Mouse (Mus musculus) thymus, postnatal 0 days (tissue): ENCODE results near the gene Echdc3. TPM values are rescaled to one million over a fixed set of nuclear protein-coding genes. Genes with fewer than 3 reads are reported as not detected.

Experiments used
- DNase-seq: peaks from one replicate; pipeline ENCODE4 v3.0.0-alpha.2; 2015; ENCODE audit warnings: low spot score
- polyA plus RNA-seq: library from polyadenylated mRNA; unstranded; fragments of >200 nt; fragmentation: Nextera tagmentation; extraction: Ambion mirVana; gene quantifications from 2 replicates; pipeline ENCODE4 v1.2.1, GENCODE M21; 2015

The Echdc3 gene
- polyA plus RNA-seq, 1 experiment from 2014 or later, result 2.2 TPM

- no peak for DNase-seq
These were observed 13.7 kb upstream of the Echdc3 start for GRCm38 (mm10) chr2:6226361-6227058.

GRCm38 (mm10) chr2:6220141-6220805, 7.4 kb upstream of the Echdc3 start:
- DNase-seq, result peak; percentile 78

- no peak for DNase-seq
These were observed 508 bp downstream of the Echdc3 start for GRCm38 (mm10) chr2:6212327-6212723.

- DNase-seq, result no peak
These were observed 2.0 kb downstream of the Echdc3 start for GRCm38 (mm10) chr2:6210840-6211239.

GRCm38 (mm10) chr2:6209746-6210145, 3.1 kb downstream of the Echdc3 start:
- DNase-seq, result no peak

GRCm38 (mm10) chr2:6209116-6209515, 3.7 kb downstream of the Echdc3 start:
- DNase-seq, result no peak

GRCm38 (mm10) chr2:6207736-6208135, 5.1 kb downstream of the Echdc3 start:
- DNase-seq, result no peak

- DNase-seq, result no peak
These were observed 16.4 kb downstream of the Echdc3 start for GRCm38 (mm10) chr2:6196363-6196973.

- no peak for DNase-seq
These were observed 17.2 kb downstream of the Echdc3 start for GRCm38 (mm10) chr2:6195468-6196239.

GRCm38 (mm10) chr2:6194497-6194896, 18.3 kb downstream of the Echdc3 start:
- no peak for DNase-seq

- DNase-seq, result no peak
These were observed 19.3 kb downstream of the Echdc3 start for GRCm38 (mm10) chr2:6193591-6193973.

GRCm38 (mm10) chr2:6192820-6193590, 19.8 kb downstream of the Echdc3 start:
- peak; percentile 36 for DNase-seq

GRCm38 (mm10) chr2:6190036-6190435, 22.8 kb downstream of the Echdc3 start:
- DNase-seq, result no peak

- no peak for DNase-seq
These were observed 23.2 kb downstream of the Echdc3 start for GRCm38 (mm10) chr2:6189675-6189998.

- no peak for DNase-seq
These were observed 23.8 kb downstream of the Echdc3 start for GRCm38 (mm10) chr2:6188891-6189674.

GRCm38 (mm10) chr2:6187418-6187817, 25.4 kb downstream of the Echdc3 start:
- no peak for DNase-seq

- no peak for DNase-seq
These were observed 25.9 kb downstream of the Echdc3 start for GRCm38 (mm10) chr2:6186913-6187312.

- no peak for DNase-seq
These were observed 33.1 kb downstream of the Echdc3 start for GRCm38 (mm10) chr2:6179749-6180117.

GRCm38 (mm10) chr2:6178901-6179748, 33.7 kb downstream of the Echdc3 start:
- DNase-seq, result no peak

- no peak for DNase-seq
These were observed 39.8 kb downstream of the Echdc3 start for GRCm38 (mm10) chr2:6173013-6173412.
